Mouse (Mus musculus): Measurements from ENCODE around the gene Spire2. TPM values are rescaled to one million over a fixed set of nuclear protein-coding genes. Genes with fewer than 3 reads are reported as not detected.

Spire2 gene
- total RNA-seq, 1 experiment from 2014 or later, result 4.0 TPM

DNA sequence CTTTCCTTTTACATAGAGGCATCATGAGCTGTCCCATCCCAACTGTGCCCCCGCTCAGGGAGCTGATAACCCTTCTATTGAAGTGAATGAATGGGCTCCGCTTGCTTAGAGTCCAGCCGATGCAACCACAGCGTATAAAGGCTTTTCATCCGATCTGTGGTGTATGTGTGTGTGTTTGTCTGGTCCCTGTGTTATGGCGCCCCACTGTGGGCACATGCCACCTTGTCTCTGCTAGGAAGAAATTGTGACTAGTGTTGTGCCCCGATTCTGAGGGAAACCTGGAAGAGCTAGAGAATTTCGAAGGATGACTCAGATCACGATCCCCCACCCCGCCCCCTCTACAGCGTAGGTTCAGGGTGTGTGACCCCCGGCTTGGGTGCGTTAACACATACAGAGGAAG lies 20.3 kb downstream of the Spire2 start:
- ATAC-seq (replicated peaks in 1 of 2; ENCODE audit: insufficient read depth in 1 of 2, low FRiP score in 2 of 2, low TSS enrichment in 1 of 2, low read depth in 1 of 2, poor library complexity in 2 of 2, severe bottlenecking in 2 of 2), result peak; percentile 48 to 56

DNA sequence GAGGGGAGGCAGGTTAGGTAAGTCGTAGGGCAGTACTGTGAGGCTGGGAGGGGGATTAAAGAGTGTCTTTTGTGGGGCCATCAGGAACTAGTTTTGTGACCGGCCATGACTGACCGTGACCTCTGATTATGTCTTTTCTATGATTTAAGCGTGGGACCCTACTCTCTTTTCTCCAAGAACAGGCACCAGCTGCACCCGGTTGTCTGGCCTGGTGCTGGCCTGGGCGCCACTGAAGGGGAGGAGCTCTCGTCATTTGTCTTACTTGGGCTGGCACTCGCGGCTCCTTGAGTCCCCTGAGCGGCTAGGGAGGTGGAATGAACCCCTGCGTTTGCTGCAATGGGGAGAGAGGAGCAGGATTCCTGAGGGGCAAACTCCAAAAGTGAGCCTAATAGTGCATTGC lies 20.7 kb downstream of the Spire2 start:
- ATAC-seq (replicated peaks in 1 of 2; ENCODE audit: insufficient read depth in 1 of 2, low FRiP score in 2 of 2, low TSS enrichment in 1 of 2, low read depth in 1 of 2, poor library complexity in 2 of 2, severe bottlenecking in 2 of 2), result no peak; a peak in 1 of 4 replicates

DNA sequence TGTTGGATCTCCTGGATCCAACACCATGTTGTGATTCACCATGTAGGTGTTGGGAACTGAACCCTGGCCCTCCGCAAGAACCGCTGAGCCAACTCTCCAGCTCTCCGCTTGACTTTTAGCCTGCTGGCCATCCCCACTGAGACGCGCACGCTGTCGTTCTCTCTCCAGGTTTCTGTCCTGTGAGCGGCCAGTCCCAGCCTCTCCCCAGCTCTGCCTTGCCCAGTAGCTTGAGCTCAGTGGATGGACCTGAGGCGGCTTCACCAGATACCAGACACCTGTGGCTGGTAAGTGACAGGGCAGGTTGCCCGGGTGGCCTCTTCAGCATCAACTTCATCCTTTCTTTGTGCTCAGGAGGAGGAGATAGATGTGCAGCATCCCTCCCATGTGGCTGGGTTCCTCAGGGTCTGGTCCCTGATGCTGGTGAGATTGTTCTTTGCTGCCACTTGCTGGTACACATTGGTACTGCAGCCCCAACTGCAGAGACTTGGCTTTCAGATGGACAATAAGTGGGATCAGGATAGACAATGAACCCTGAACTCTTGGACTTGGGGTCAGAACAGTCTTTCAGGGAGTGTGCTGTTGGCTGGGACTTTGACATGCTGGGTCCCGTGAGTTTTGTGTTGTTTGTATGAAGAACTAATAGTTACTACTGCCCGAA lies 28.7 kb downstream of the Spire2 start:
- ATAC-seq (replicated peaks in 1 of 2; ENCODE audit: insufficient read depth in 1 of 2, low FRiP score in 2 of 2, low TSS enrichment in 1 of 2, low read depth in 1 of 2, poor library complexity in 2 of 2, severe bottlenecking in 2 of 2), result peak; percentile 69 to 83

DNA sequence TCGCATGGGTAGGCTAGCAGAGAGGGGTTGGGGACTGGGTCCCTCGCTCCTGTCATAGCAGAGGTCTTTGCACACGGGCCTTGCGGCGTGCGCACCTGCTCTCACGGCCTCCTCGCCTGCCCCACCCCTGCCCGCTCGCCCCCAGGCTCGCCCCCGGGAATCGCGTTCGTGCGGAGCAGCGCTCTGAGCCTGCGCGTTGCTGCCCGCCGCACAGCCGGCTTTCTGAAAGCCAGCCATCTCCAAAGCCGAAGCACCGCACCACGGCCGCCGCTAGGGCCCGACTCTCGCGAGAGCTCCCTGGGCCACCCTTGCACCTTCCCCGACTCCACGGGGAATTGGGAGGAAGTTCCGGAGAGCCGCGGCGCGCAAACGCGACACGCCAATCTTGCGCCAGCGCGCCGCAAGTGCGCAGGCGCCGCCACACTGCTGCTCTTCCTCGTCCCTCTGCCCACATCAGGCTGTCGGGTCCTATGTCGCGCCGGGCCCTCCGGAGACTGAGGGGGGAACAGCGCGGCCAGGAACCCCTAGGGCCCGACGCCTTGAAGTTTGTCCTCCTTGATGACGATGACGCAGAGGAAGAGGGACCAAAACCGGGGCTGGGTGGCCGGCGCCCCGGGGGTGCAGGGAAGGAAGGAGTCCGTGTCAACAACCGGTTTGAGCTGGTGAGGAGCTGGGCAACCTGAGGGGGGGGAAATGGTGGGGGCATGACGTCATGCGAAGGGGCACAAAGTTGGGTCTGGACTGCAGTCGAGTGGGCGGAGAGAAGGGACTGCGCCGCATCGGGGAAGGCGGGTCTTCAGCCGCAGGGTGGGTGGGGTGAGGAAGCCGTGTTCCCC lies 41.1 kb downstream of the Spire2 start, which contains the start of gene Tcf25:
Tcf25 (plus strand) TSS at position 351 of the 836 bp plus-strand sequence.
- ATAC-seq (replicated peaks in 1 of 2; ENCODE audit: insufficient read depth in 1 of 2, low FRiP score in 2 of 2, low TSS enrichment in 1 of 2, low read depth in 1 of 2, poor library complexity in 2 of 2, severe bottlenecking in 2 of 2), result peak; percentile 74 to 86

DNA sequence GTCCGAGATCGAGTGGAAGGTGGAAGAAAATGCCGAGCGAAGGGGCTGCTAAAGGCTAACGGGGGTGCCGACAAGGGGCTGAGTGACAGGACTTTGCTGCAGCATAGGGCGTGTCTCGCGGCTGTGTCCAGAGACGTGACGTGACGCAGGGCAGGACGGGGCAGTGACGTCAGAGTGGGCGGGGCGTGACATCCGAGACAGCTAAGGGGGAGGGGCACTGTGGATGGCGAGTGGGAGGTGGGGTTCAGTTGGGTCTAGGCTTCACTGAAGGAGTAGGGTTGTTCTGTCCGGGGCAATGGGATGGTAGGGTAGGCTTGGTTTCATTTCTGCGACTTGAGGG lies 41.7 kb downstream of the Spire2 start:
- peak; percentile 79 to 86 for ATAC-seq (replicated peaks in 1 of 2; ENCODE audit: insufficient read depth in 1 of 2, low FRiP score in 2 of 2, low TSS enrichment in 1 of 2, low read depth in 1 of 2, poor library complexity in 2 of 2, severe bottlenecking in 2 of 2)

DNA sequence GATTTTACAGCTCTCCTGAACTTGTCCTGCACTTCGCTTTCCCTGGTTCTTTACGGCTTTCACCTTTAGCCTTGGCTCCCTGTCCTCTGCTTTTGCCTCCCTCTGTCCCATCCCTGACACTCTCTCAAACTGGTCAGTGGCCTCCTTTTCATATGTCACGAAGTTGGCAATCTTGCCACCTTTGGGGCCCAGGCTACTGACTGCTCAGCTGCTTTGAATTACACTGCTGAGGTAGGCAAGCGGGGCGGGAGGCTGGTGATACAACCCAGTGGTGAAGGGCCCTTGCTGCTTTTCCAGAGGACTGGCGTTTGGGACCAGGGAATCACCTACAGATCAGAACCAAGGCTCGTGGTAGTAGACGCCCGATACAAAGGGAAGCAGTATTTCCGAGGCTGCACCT lies 43.2 kb downstream of the Spire2 start:
- no peak for ATAC-seq (replicated peaks in 1 of 2; ENCODE audit: insufficient read depth in 1 of 2, low FRiP score in 2 of 2, low TSS enrichment in 1 of 2, low read depth in 1 of 2, poor library complexity in 2 of 2, severe bottlenecking in 2 of 2)

DNA sequence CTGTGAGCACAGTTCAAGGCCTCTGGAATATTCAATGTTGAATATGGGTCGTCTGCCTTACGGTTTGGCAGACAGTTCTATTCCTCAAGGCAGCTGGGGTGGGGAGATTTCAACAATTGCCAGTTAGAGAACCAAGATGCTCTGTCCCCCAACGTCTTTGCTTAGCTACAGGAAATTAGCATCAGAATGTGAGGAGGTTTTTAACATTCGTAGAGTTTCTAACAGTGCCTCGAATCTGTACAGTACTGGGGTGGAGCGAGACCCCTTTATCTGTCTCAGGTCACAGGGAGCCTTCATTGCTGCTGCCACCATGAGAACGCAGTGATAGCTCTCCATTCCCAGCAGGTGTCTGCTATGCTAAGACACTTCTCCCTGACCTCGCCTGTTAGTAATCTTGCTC lies 43.6 kb downstream of the Spire2 start:
- ATAC-seq (replicated peaks in 1 of 2; ENCODE audit: insufficient read depth in 1 of 2, low FRiP score in 2 of 2, low TSS enrichment in 1 of 2, low read depth in 1 of 2, poor library complexity in 2 of 2, severe bottlenecking in 2 of 2), result no peak

DNA sequence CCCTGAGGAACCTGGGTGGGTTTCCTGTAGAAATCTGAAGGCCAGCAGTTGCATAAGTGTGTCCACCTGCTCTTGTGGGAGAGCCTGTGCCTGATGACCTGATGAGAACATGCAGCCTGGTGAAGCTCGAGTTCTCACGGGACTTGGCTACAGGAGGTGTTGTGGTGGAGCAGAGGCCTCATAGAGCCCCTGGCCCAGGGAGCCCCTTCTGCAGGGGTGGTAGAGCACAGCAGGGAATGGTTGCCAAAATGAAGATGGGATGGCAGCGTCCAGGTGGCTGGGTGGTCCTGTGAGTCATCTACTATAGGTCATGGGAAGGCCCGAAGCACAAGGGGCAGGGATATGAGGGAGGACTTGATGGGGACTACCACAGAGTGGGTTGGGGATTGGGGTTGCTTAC lies 49.2 kb downstream of the Spire2 start:
- ATAC-seq (replicated peaks in 1 of 2; ENCODE audit: insufficient read depth in 1 of 2, low FRiP score in 2 of 2, low TSS enrichment in 1 of 2, low read depth in 1 of 2, poor library complexity in 2 of 2, severe bottlenecking in 2 of 2), result no peak

DNA sequence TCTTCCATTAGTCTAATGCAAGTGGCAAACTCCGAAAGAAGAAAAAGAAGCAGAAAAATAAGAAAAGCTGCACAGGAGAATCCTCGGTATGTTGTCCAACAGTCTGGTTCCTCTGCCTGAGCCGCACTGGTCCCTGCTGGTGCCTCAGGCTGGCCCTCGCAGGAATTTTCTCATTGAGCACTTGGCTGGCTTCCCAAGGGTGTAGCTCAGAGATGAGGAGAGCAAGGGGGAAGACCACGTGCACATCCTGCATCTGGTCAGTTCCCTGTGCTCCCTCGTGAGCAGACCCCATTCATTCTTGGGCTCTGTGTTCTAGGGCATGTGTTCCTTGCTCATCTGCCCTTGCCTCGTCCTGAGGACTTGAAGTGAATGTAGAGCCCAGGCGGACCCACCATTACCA lies 50.0 kb downstream of the Spire2 start:
- no peak for ATAC-seq (replicated peaks in 1 of 2; ENCODE audit: insufficient read depth in 1 of 2, low FRiP score in 2 of 2, low TSS enrichment in 1 of 2, low read depth in 1 of 2, poor library complexity in 2 of 2, severe bottlenecking in 2 of 2)

DNA sequence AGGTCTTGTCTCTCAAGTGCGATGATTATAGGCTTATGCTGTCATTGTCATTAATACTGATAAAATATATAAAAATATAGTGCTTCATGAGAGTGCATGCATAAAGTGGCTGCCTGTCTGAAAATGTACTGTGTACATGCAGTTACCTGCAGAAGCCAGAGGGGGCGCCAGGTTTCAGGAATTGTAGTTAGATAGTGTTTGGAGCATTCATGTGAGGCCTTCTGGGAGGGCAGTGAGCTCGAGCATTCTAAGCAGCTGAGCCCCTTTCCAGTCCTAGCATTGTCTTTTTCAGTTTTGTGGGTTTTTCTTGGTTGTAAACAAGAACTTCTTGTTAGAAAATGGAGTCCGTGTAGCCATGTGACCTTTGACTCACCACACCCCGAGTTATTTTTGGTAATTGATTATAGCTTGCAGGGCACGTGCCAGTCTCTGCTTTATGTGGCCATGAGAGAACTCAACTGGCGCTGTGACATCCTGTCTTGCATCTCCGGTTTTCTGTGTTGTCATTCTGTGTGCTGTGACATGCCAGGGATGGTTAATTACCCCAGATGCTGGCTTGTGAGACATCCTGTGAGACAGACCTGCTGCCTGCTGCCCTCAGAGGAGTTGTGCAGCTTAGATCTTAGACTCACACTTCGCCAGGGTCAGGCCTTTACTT lies 52.5 kb downstream of the Spire2 start:
- ATAC-seq (replicated peaks in 1 of 2; ENCODE audit: insufficient read depth in 1 of 2, low FRiP score in 2 of 2, low TSS enrichment in 1 of 2, low read depth in 1 of 2, poor library complexity in 2 of 2, severe bottlenecking in 2 of 2), result peak in 1 of 2 experiments; percentile 44; a peak in 1 of 4 replicates

DNA sequence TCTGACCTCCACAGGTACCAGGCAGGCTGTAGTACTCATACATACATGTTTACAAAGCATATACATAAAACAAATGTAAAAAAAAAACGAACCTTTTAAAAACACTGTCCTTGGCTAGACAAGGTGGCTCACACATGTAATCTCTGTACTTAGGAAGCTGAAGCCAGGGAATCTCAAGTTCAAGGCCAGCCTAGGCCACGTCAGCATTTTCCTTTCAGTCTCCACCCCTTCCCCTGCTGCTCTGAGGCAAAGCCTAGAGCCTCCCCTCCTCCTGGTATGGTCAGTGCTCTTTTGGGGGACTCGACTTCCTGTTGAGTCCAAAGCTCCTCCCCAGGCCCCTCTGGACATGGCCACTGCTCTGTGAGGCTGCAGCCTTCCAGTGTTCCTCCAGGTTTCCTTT lies 54.5 kb downstream of the Spire2 start:
- no peak for ATAC-seq (replicated peaks in 1 of 2; ENCODE audit: insufficient read depth in 1 of 2, low FRiP score in 2 of 2, low TSS enrichment in 1 of 2, low read depth in 1 of 2, poor library complexity in 2 of 2, severe bottlenecking in 2 of 2)

DNA sequence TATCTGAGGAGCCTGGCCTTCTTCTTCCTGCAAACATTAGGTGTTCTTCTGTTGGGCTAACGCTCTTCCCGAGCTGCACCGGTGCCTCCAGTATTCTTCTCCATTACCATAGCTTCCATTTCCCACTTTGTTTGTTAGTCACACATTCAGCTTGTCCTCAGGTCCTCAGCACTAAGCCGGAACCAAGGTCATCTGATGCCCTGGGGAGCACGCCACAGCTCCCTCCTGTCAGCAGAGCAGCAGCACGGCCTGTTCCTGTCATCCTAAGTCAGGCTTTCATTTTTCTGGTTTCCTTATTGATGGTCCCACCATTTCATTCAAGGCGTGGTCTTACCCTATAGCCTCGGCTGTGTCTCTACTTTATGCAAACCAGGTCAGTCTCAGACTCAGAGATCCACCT lies 55.3 kb downstream of the Spire2 start:
- no peak for ATAC-seq (replicated peaks in 1 of 2; ENCODE audit: insufficient read depth in 1 of 2, low FRiP score in 2 of 2, low TSS enrichment in 1 of 2, low read depth in 1 of 2, poor library complexity in 2 of 2, severe bottlenecking in 2 of 2)

DNA sequence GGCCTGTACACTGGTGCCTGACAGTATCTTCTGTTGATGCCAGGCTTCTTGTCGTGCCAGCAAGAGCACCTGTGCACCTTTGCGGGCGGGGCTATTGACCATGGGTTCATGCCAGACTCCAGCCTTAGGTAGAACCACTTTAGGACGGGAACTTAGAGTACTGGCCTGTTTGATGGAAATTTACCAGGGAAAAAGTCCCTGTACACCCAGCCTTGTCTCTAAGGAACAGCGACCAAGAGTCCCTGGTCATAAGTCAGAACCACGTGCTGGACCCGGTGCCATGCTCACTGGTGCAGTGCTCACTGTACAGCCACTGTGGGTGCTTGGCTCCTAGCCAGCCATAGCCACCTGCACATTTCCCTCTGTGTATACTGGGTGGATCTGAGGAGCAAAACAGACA lies 56.5 kb downstream of the Spire2 start:
- ATAC-seq (replicated peaks in 1 of 2; ENCODE audit: insufficient read depth in 1 of 2, low FRiP score in 2 of 2, low TSS enrichment in 1 of 2, low read depth in 1 of 2, poor library complexity in 2 of 2, severe bottlenecking in 2 of 2), result no peak

DNA sequence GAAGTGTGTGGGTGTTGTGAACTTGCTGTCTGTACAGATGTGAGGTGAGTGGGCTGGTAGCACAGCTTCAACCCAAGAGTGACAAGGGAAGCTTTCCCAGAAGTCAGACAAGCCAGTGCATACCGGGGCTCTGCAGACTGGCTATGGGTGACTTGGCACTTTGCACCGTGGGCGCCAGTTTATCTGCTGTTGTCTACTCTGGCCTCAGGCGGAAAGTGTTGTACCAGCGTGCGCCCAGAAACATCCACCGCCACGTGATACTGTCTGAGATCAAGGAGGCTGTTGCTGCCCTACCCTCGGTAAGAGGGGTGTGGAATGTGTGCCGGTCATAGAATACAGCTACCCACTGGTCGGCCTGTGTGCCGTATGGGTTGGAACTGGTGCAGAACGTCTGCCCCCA lies 65.8 kb downstream of the Spire2 start:
- 0 out of 4 replicates have a peak, but pooled peaks of 1 of the 2 experiments have one; percentile 15 for ATAC-seq (replicated peaks in 1 of 2; ENCODE audit: insufficient read depth in 1 of 2, low FRiP score in 2 of 2, low TSS enrichment in 1 of 2, low read depth in 1 of 2, poor library complexity in 2 of 2, severe bottlenecking in 2 of 2)

DNA sequence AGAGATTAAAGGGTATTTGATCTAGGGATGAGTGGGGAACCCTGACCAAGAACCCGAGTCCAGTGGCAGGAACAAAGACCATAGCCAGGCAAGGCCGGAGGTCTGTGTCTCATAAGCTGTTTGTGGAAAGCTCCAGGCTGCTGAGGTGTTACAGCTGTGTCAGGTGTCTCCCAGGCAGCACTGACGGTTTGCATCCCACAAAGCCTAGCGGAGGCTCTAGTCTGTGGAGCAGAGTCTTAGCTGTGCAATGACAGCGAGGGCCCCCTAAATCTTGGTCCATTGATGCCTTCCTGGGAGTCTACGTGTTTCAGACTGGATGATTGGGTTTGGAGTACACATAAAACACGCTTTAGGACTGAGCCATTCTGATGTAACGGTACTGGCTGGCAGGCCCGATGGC lies 69.4 kb downstream of the Spire2 start:
- no peak for ATAC-seq (replicated peaks in 1 of 2; ENCODE audit: insufficient read depth in 1 of 2, low FRiP score in 2 of 2, low TSS enrichment in 1 of 2, low read depth in 1 of 2, poor library complexity in 2 of 2, severe bottlenecking in 2 of 2)

DNA sequence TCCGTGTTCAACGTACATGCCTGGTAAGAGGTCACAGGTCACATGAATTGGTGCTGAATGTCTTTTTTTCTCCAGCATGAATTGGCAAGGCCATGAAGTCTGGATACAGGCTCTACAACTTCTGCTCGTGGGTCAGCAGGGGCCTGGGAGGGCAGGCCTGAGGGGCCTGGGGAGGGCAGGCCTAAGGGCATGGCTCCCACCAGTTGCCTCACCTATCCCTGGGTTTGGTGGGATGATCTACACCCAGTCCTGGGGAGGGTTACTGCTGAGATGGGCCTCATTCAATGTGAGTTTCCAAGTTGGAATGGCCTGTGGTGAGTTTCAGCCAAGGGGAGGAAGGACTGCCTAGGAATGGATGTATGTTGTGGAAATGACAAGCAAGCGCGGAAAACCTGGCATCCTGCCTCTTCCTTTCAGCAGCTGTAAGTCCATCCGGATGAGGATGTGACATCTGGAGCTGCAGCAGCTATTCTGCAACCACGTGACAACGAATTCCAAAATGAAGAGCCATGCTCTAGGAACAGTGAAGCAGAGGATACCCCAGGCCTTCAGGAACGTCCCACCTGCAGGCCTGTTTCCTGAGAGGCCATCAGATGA lies 70.3 kb downstream of the Spire2 start:
- ATAC-seq (replicated peaks in 1 of 2; ENCODE audit: insufficient read depth in 1 of 2, low FRiP score in 2 of 2, low TSS enrichment in 1 of 2, low read depth in 1 of 2, poor library complexity in 2 of 2, severe bottlenecking in 2 of 2), result no peak

DNA sequence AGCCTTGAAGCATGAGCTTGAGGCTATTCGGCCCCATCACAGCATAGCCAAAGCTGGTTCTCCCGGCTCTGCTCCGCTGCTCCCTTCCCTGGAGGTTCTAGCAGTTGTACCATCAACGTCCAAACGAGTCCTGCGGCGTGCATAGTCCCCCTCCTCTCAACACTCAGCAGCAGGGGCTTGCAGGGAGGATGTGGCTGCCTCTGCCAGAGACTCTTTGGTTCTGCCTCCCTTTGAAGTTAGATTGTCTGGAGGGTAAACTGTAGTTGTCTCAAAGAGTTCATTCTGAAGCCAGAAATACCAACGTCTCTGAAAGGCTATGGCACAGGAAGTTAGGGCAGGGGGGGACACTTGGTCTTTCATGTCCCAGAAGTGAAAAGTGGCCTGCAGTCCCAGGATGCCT lies 72.0 kb downstream of the Spire2 start:
- no peak for ATAC-seq (replicated peaks in 1 of 2; ENCODE audit: insufficient read depth in 1 of 2, low FRiP score in 2 of 2, low TSS enrichment in 1 of 2, low read depth in 1 of 2, poor library complexity in 2 of 2, severe bottlenecking in 2 of 2)

DNA sequence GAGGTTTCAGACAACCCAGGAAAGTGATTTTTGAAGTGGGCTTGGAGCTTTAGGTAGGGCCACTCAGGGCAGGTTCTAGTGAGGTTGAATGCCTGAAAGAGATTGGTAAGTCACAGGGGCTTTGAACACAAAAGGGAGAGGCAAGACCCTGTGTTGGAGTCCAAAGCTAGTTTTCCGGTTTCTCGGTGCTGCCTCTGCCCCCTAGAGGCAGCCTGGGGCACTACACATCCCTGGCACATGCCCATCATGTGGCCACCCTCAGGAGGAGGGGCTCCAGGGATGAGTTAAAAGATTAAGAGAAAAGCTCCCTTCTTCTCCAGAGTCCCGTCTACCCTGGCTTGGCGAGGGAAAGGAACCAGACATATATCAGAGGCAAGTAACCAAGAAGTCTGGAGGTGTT lies 74.3 kb downstream of the Spire2 start, which contains the start of gene Mc1r:
Mc1r (plus strand) TSS at position 322 of the 400 bp plus-strand sequence.
- ATAC-seq (replicated peaks in 1 of 2; ENCODE audit: insufficient read depth in 1 of 2, low FRiP score in 2 of 2, low TSS enrichment in 1 of 2, low read depth in 1 of 2, poor library complexity in 2 of 2, severe bottlenecking in 2 of 2), result peak; percentile 57 to 58; a peak in 3 of 4 replicates
